Mouse (Mus musculus) retina, postnatal 1 day (tissue): ENCODE results near the gene Mbnl1.
A peak's percentile ranks its signal among the peaks of the same experiment; 100 is the strongest.

Experiments used
- DNase-seq: peaks from one replicate; pipeline ENCODE4 v3.0.0-alpha.2; 2012

The Mbnl1 gene

GRCm38 (mm10) chr3:60519337-60519736 lies 46.7 kb downstream of the Mbnl1 start:
- DNase-seq, result no peak

GRCm38 (mm10) chr3:60524127-60524526 lies 51.5 kb downstream of the Mbnl1 start:
- no peak for DNase-seq

GRCm38 (mm10) chr3:60531286-60531685 lies 58.7 kb downstream of the Mbnl1 start:
- no peak for DNase-seq

GRCm38 (mm10) chr3:60531826-60532225 lies 59.2 kb downstream of the Mbnl1 start:
- DNase-seq, result no peak

- no peak for DNase-seq
Observed at GRCm38 (mm10) chr3:60535224-60535623, 62.6 kb downstream of the Mbnl1 start.

- DNase-seq, result no peak
Observed at GRCm38 (mm10) chr3:60537063-60537462, 64.4 kb downstream of the Mbnl1 start.

GRCm38 (mm10) chr3:60538214-60538971 lies 65.8 kb downstream of the Mbnl1 start:
- no peak for DNase-seq

GRCm38 (mm10) chr3:60541121-60541520 lies 68.5 kb downstream of the Mbnl1 start:
- DNase-seq, result no peak

- DNase-seq, result no peak
Observed at GRCm38 (mm10) chr3:60546196-60546595, 73.6 kb downstream of the Mbnl1 start.

GRCm38 (mm10) chr3:60546904-60547303 lies 74.3 kb downstream of the Mbnl1 start:
- no peak for DNase-seq

- no peak for DNase-seq
Observed at GRCm38 (mm10) chr3:60550492-60550891, 77.9 kb downstream of the Mbnl1 start.

- no peak for DNase-seq
Observed at GRCm38 (mm10) chr3:60551650-60552049, 79.0 kb downstream of the Mbnl1 start.

- no peak for DNase-seq
Observed at GRCm38 (mm10) chr3:60553011-60553410, 80.4 kb downstream of the Mbnl1 start.

- no peak for DNase-seq
Observed at GRCm38 (mm10) chr3:60556596-60556995, 84.0 kb downstream of the Mbnl1 start.

GRCm38 (mm10) chr3:60558252-60558862 lies 85.7 kb downstream of the Mbnl1 start:
- DNase-seq, result no peak

- DNase-seq, result peak; percentile 57
Observed at GRCm38 (mm10) chr3:60559762-60560161, 87.1 kb downstream of the Mbnl1 start.

GRCm38 (mm10) chr3:60563529-60564243 lies 91.1 kb downstream of the Mbnl1 start:
- DNase-seq, result peak; percentile 64

- peak; percentile 71 for DNase-seq
Observed at GRCm38 (mm10) chr3:60564244-60564643, 91.6 kb downstream of the Mbnl1 start.

- DNase-seq, result no peak
Observed at GRCm38 (mm10) chr3:60565204-60565603, 92.6 kb downstream of the Mbnl1 start.

- DNase-seq, result no peak
Observed at GRCm38 (mm10) chr3:60565950-60566349, 93.3 kb downstream of the Mbnl1 start.

- DNase-seq, result peak; percentile 93
Observed at GRCm38 (mm10) chr3:60568171-60568684, 95.6 kb downstream of the Mbnl1 start.

GRCm38 (mm10) chr3:60568801-60569568 lies 96.4 kb downstream of the Mbnl1 start:
- DNase-seq, result peak; percentile 46

- DNase-seq, result no peak
Observed at GRCm38 (mm10) chr3:60569781-60570180, 97.2 kb downstream of the Mbnl1 start.
